Mouse (Mus musculus): ENCODE results near the gene Ctnnbip1. TPM values are rescaled to one million over a fixed set of nuclear protein-coding genes. Genes with fewer than 3 reads are reported as not detected.

Ctnnbip1 gene
- polyA plus RNA-seq (2012; rRNA removed) = 35.8 and 38.0 TPM in 2 replicates

GRCm38 (mm10) chr4:149517868-149518340, at the start of gene Ctnnbip1:
TSS of gene Ctnnbip1 (plus strand) at chr4:149518236.
- peak; percentile 27; the same call in 1 of the 2 replicates for TF ChIP-seq POLR2A (IDR thresholded peaks at IDR 0.05; ENCODE audit: extremely low read depth, insufficient read depth, low read length)
- no peak for TF ChIP-seq CTCF (IDR thresholded peaks at IDR 0.05; ENCODE audit: extremely low read depth, insufficient read depth, low read length)
- no peak within 1 kb of the TSS for H3K27ac ChIP-seq (ENCODE audit: insufficient read depth, low read length)
- H3K4me1 ChIP-seq (ENCODE audit: control insufficient read depth, insufficient read depth, low read length) = peaks cover 7% of the 10 kb centered on the region
- H3K4me3 ChIP-seq (ENCODE audit: insufficient read depth, low read length) = peak within 1 kb of the TSS; percentile 98

- Histone ChIP-seq H3K4me1 (ENCODE audit: control insufficient read depth, insufficient read depth, low read length) (no peaks in the 10 kb centered on the region), H3K27ac (ENCODE audit: insufficient read depth, low read length) (no peak overlapping the region), H3K4me3 (ENCODE audit: insufficient read depth, low read length) (no peak overlapping the region)
- no peak for TF ChIP-seq CTCF (IDR thresholded peaks at IDR 0.05; ENCODE audit: extremely low read depth, insufficient read depth, low read length)
- TF ChIP-seq POLR2A (IDR thresholded peaks at IDR 0.05; ENCODE audit: extremely low read depth, insufficient read depth, low read length) = no peak
Measured at GRCm38 (mm10) chr4:149469557-149469956, 48.5 kb upstream of the Ctnnbip1 start.

- H3K27ac ChIP-seq (ENCODE audit: insufficient read depth, low read length) = no peak overlapping the region
- no peak for TF ChIP-seq CTCF (IDR thresholded peaks at IDR 0.05; ENCODE audit: extremely low read depth, insufficient read depth, low read length)
- TF ChIP-seq POLR2A (IDR thresholded peaks at IDR 0.05; ENCODE audit: extremely low read depth, insufficient read depth, low read length) = no peak
- no peak overlapping the region for H3K4me3 ChIP-seq (ENCODE audit: insufficient read depth, low read length)
- H3K4me1 ChIP-seq (ENCODE audit: control insufficient read depth, insufficient read depth, low read length) = no peaks in the 10 kb centered on the region
Measured at GRCm38 (mm10) chr4:149475096-149475495, 42.9 kb upstream of the Ctnnbip1 start.

- Histone ChIP-seq H3K4me1 (ENCODE audit: control insufficient read depth, insufficient read depth, low read length) (no peaks in the 10 kb centered on the region), H3K4me3 (ENCODE audit: insufficient read depth, low read length) (no peak within 1 kb of the TSS), H3K27ac (ENCODE audit: insufficient read depth, low read length) (no peak within 1 kb of the TSS)
- no peak for TF ChIP-seq CTCF (IDR thresholded peaks at IDR 0.05; ENCODE audit: extremely low read depth, insufficient read depth, low read length)
- TF ChIP-seq POLR2A (IDR thresholded peaks at IDR 0.05; ENCODE audit: extremely low read depth, insufficient read depth, low read length) = no peak
Measured at GRCm38 (mm10) chr4:149477078-149477477, 41.0 kb upstream of the Ctnnbip1 start, which contains the start of gene Tmem274. TSS of gene Tmem274 (plus strand) at chr4:149477378.

- peaks cover 3% of the 10 kb centered on the region; the same call in 1 of the 2 replicates for H3K4me1 ChIP-seq (ENCODE audit: control insufficient read depth, insufficient read depth, low read length)
Measured at GRCm38 (mm10) chr4:149484566-149484965, 33.5 kb upstream of the Ctnnbip1 start.

DNA sequence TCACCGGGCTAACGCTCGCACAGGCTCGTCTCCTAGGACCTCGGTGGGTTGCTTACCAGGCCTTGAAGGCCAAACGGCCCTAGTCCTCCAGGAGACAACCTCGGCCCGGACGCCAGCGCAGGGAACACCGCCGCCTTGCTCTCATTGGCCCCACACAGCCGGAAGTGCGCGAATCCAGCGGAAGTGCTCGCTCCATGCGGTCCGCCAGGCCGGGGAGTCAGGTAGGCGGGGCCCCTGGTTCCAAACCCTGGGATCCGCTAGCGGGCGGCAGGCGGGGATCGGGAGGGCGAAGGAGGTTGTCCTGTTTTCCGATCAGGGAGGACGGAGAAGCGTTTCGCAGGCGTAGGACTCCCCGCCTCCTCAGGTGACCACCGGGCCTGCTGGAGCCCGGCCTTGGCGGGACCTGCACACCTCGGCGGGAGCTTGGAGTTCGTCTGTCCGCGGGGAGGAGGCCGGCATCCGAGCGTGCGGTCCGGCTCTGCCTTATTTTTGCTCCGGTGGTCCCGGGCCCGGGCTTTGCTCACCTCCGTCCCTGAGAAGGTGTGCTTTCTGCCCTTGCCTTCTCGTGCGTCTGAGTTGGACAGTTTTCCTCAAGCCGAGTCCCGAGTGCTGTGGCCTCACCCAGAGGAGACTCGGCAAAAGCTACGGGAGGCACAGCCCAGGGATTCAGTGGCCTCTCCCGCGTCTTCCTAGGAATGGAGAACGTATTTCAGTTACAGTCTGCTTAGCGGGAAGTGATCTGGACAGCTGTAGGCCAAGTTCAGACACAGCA, 32.8 kb upstream of the Ctnnbip1 start, which contains the start of the genes Nmnat1 and Lzic:
Gene Nmnat1 (minus strand): TSS at position 150 of the 772 bp plus-strand sequence.
Gene Lzic (plus strand): TSS at position 177 of the 772 bp plus-strand sequence.
- H3K27ac ChIP-seq (ENCODE audit: insufficient read depth, low read length) = peak within 1 kb of the TSS; percentile 4; the same call in 1 of the 2 replicates
- TF ChIP-seq POLR2A (IDR thresholded peaks at IDR 0.05; ENCODE audit: extremely low read depth, insufficient read depth, low read length) (peak; percentile 38; the same call in 1 of the 2 replicates), CTCF (IDR thresholded peaks at IDR 0.05; ENCODE audit: extremely low read depth, insufficient read depth, low read length) (no peak)
- peak within 1 kb of the TSS; percentile 74 for H3K4me3 ChIP-seq (ENCODE audit: insufficient read depth, low read length)
- peaks cover 3% of the 10 kb centered on the region; the same call in 1 of the 2 replicates for H3K4me1 ChIP-seq (ENCODE audit: control insufficient read depth, insufficient read depth, low read length)

More at GRCm38 (mm10) chr4:149484566-149484965, 33.5 kb upstream of the Ctnnbip1 start:
- TF ChIP-seq POLR2A (IDR thresholded peaks at IDR 0.05; ENCODE audit: extremely low read depth, insufficient read depth, low read length) = no peak
- no peak for TF ChIP-seq CTCF (IDR thresholded peaks at IDR 0.05; ENCODE audit: extremely low read depth, insufficient read depth, low read length)
- Histone ChIP-seq H3K4me3 (ENCODE audit: insufficient read depth, low read length) (peak overlapping the region; percentile 74), H3K27ac (ENCODE audit: insufficient read depth, low read length) (peak overlapping the region; percentile 4; the same call in 1 of the 2 replicates)

DNA sequence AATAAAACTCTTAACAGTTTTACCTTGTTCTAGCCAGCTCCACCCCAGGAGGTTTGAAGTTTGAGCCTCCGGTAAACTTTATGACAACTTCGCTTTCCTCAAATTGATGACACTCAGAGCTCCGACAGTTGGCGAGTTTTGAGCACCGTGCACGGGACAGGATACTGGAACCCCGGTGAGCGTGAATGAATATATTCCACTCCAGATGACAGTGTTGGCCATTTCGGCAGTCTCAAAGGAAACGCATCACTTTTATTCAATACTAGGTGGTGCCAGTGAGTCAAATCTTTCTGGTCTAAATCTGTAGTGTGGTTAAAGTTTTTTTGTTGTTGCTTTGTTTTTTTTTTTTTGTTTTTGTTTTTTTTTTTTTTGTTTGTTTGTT, 32.2 kb upstream of the Ctnnbip1 start:
- Histone ChIP-seq H3K4me1 (ENCODE audit: control insufficient read depth, insufficient read depth, low read length) (peaks cover 3% of the 10 kb centered on the region; the same call in 1 of the 2 replicates), H3K27ac (ENCODE audit: insufficient read depth, low read length) (no peak overlapping the region), H3K4me3 (ENCODE audit: insufficient read depth, low read length) (peak overlapping the region; percentile 74)
- no peak for TF ChIP-seq POLR2A (IDR thresholded peaks at IDR 0.05; ENCODE audit: extremely low read depth, insufficient read depth, low read length)
- 0 out of 2 replicates have a peak, but pooled peaks have one; percentile 22 for TF ChIP-seq CTCF (IDR thresholded peaks at IDR 0.05; ENCODE audit: extremely low read depth, insufficient read depth, low read length)

GRCm38 (mm10) chr4:149487729-149488128, 30.3 kb upstream of the Ctnnbip1 start:
- Histone ChIP-seq H3K4me1 (ENCODE audit: control insufficient read depth, insufficient read depth, low read length) (peaks cover 3% of the 10 kb centered on the region; the same call in 1 of the 2 replicates), H3K27ac (ENCODE audit: insufficient read depth, low read length) (no peak overlapping the region), H3K4me3 (ENCODE audit: insufficient read depth, low read length) (no peak overlapping the region)
- TF ChIP-seq POLR2A (IDR thresholded peaks at IDR 0.05; ENCODE audit: extremely low read depth, insufficient read depth, low read length) (no peak), CTCF (IDR thresholded peaks at IDR 0.05; ENCODE audit: extremely low read depth, insufficient read depth, low read length) (no peak)

- Histone ChIP-seq H3K27ac (ENCODE audit: insufficient read depth, low read length) (no peak overlapping the region), H3K4me3 (ENCODE audit: insufficient read depth, low read length) (no peak overlapping the region)
Measured at GRCm38 (mm10) chr4:149489415-149490240, 28.4 kb upstream of the Ctnnbip1 start.

More at GRCm38 (mm10) chr4:149489415-149490240, 28.4 kb upstream of the Ctnnbip1 start:
- TF ChIP-seq CTCF (IDR thresholded peaks at IDR 0.05; ENCODE audit: extremely low read depth, insufficient read depth, low read length) (no peak), POLR2A (IDR thresholded peaks at IDR 0.05; ENCODE audit: extremely low read depth, insufficient read depth, low read length) (no peak)
- peaks cover under 1% of the 10 kb centered on the region; the same call in 1 of the 2 replicates for H3K4me1 ChIP-seq (ENCODE audit: control insufficient read depth, insufficient read depth, low read length)

All from cortical plate, adult 2 months (tissue).